Mouse (Mus musculus): ENCODE results near the gene Ice1. TPM values are rescaled to one million over a fixed set of nuclear protein-coding genes. Genes with fewer than 3 reads are reported as not detected.

Gene Ice1
- polyA plus RNA-seq (2012; rRNA removed) = 35.7 and 36.7 TPM in 2 replicates

GRCm38 (mm10) chr13:70637282-70637661 is at the start of gene Ice1:
Gene Ice1, minus strand, starts transcription at chr13:70637634.
- DNase-seq = no peak
- Histone ChIP-seq H3K27ac (ENCODE audit: control insufficient read depth, insufficient read depth, low read length) (peak within 1 kb of the TSS; percentile 85), H3K27me3 (ENCODE audit: control insufficient read depth, insufficient read depth, low read length) (no peaks in the 10 kb centered on the region), H3K4me1 (replicated peaks; ENCODE audit: control insufficient read depth, insufficient read depth, low read length) (peaks cover 8% of the 10 kb centered on the region), H3K36me3 (ENCODE audit: control insufficient read depth, insufficient read depth, low read length) (no peaks in the 10 kb centered on the region), H3K4me3 (ENCODE audit: control insufficient read depth, insufficient read depth, low read length) (peak within 1 kb of the TSS; percentile 86)
- TF ChIP-seq POLR2A (IDR thresholded peaks at IDR 0.05; ENCODE audit: control insufficient read depth, extremely low read depth, insufficient read depth, low read length, poor library complexity) = 0 out of 2 replicates have a peak, but pooled peaks have one; percentile 10
- no peak for TF ChIP-seq CTCF (IDR thresholded peaks at IDR 0.05; ENCODE audit: borderline replicate concordance, control insufficient read depth, extremely low read depth, insufficient read depth, low read length, poor library complexity)
- WGBS = under 1% methylated on average over 39 of the region's 39 CpGs

GRCm38 (mm10) chr13:70685825-70686224 is 48.4 kb upstream of the Ice1 start:
- WGBS = 90% methylated on average over 5 of the region's 5 CpGs
- TF ChIP-seq CTCF (IDR thresholded peaks at IDR 0.05; ENCODE audit: borderline replicate concordance, control insufficient read depth, extremely low read depth, insufficient read depth, low read length, poor library complexity) (no peak), POLR2A (IDR thresholded peaks at IDR 0.05; ENCODE audit: control insufficient read depth, extremely low read depth, insufficient read depth, low read length, poor library complexity) (no peak)
- Histone ChIP-seq H3K27ac (ENCODE audit: control insufficient read depth, insufficient read depth, low read length) (no peak overlapping the region), H3K27me3 (ENCODE audit: control insufficient read depth, insufficient read depth, low read length) (no peaks in the 10 kb centered on the region), H3K4me1 (replicated peaks; ENCODE audit: control insufficient read depth, insufficient read depth, low read length) (no peaks in the 10 kb centered on the region), H3K36me3 (ENCODE audit: control insufficient read depth, insufficient read depth, low read length) (no peaks in the 10 kb centered on the region), H3K4me3 (ENCODE audit: control insufficient read depth, insufficient read depth, low read length) (no peak overlapping the region)
- DNase-seq = no peak

DNA sequence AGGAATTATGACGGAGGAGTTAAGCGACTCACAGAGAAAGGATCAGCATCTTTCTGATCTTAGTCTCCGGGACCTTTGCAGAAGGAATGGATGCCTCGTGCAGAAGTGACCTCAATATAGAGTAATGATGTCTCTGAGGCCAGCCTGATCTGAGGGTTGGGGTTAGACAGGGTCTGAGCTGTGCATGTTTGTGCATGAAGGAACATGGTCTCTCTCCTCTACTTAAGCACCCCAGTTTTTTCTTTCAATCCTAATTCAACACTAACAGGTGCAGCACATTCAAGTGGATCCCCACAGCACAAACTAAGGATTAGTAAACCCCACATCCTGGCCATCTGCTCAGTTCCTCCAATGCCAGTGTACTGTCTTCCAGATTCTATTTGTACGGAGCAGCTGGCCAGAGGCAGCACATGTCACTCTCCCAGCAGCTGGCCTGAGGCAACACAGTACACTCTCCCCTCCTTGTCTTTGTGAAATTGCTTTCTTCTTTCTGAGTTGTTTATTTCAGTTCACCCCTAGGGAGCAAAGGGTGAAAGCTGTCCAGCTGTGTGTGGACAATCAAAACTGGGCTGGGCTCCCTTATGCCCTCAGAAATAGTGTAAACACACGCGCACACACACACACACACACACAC is 47.7 kb upstream of the Ice1 start:
- TF ChIP-seq POLR2A (IDR thresholded peaks at IDR 0.05; ENCODE audit: control insufficient read depth, extremely low read depth, insufficient read depth, low read length, poor library complexity) = no peak
- no peak for TF ChIP-seq CTCF (IDR thresholded peaks at IDR 0.05; ENCODE audit: borderline replicate concordance, control insufficient read depth, extremely low read depth, insufficient read depth, low read length, poor library complexity)
- H3K27me3 ChIP-seq (ENCODE audit: control insufficient read depth, insufficient read depth, low read length) = no peaks in the 10 kb centered on the region
- DNase-seq = no peak
- no peaks in the 10 kb centered on the region for H3K4me1 ChIP-seq (replicated peaks; ENCODE audit: control insufficient read depth, insufficient read depth, low read length)
- no peaks in the 10 kb centered on the region for H3K36me3 ChIP-seq (ENCODE audit: control insufficient read depth, insufficient read depth, low read length)
- H3K4me3 ChIP-seq (ENCODE audit: control insufficient read depth, insufficient read depth, low read length) = no peak overlapping the region
- H3K27ac ChIP-seq (ENCODE audit: control insufficient read depth, insufficient read depth, low read length) = no peak overlapping the region
- WGBS = 91% methylated on average over 7 of the region's 7 CpGs

GRCm38 (mm10) chr13:70681411-70682183 is 44.2 kb upstream of the Ice1 start:
- Histone ChIP-seq H3K27ac (ENCODE audit: control insufficient read depth, insufficient read depth, low read length) (no peak overlapping the region), H3K4me1 (replicated peaks; ENCODE audit: control insufficient read depth, insufficient read depth, low read length) (no peaks in the 10 kb centered on the region), H3K36me3 (ENCODE audit: control insufficient read depth, insufficient read depth, low read length) (no peaks in the 10 kb centered on the region), H3K4me3 (ENCODE audit: control insufficient read depth, insufficient read depth, low read length) (no peak overlapping the region), H3K27me3 (ENCODE audit: control insufficient read depth, insufficient read depth, low read length) (no peaks in the 10 kb centered on the region)
- TF ChIP-seq POLR2A (IDR thresholded peaks at IDR 0.05; ENCODE audit: control insufficient read depth, extremely low read depth, insufficient read depth, low read length, poor library complexity) (no peak), CTCF (IDR thresholded peaks at IDR 0.05; ENCODE audit: borderline replicate concordance, control insufficient read depth, extremely low read depth, insufficient read depth, low read length, poor library complexity) (no peak)
- DNase-seq = no peak
- 89% methylated on average over 7 of the region's 7 CpGs for whole genome bisulfite sequencing

DNA sequence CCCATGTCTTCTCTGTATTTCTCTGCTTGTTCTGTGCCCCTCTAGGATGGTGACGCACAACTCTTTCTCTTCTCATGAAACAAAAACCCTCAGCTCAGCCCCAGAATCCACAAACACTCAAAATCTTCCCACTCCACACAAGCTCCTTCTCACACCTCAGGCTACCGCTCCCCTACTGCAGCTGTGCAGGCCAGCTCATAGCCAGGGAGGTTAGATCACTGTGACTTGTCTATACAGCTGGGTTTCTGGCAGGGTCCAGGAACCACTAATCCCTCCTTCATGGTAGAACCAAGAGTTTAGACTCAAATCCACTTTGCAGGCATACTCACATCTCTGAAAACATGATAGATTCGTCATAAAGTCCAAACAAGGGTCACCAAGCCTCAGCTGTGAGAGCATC is 42.9 kb upstream of the Ice1 start:
- 90% methylated on average over 3 of the region's 3 CpGs for WGBS
- Histone ChIP-seq H3K27ac (ENCODE audit: control insufficient read depth, insufficient read depth, low read length) (no peak overlapping the region), H3K4me3 (ENCODE audit: control insufficient read depth, insufficient read depth, low read length) (no peak overlapping the region)

GRCm38 (mm10) chr13:70677689-70678088 is 40.3 kb upstream of the Ice1 start:
- DNase-seq = no peak
- Histone ChIP-seq H3K27me3 (ENCODE audit: control insufficient read depth, insufficient read depth, low read length) (no peaks in the 10 kb centered on the region), H3K36me3 (ENCODE audit: control insufficient read depth, insufficient read depth, low read length) (no peaks in the 10 kb centered on the region), H3K4me1 (replicated peaks; ENCODE audit: control insufficient read depth, insufficient read depth, low read length) (no peaks in the 10 kb centered on the region), H3K4me3 (ENCODE audit: control insufficient read depth, insufficient read depth, low read length) (no peak overlapping the region), H3K27ac (ENCODE audit: control insufficient read depth, insufficient read depth, low read length) (no peak overlapping the region)
- 78% methylated on average over 5 of the region's 5 CpGs for WGBS
- TF ChIP-seq POLR2A (IDR thresholded peaks at IDR 0.05; ENCODE audit: control insufficient read depth, extremely low read depth, insufficient read depth, low read length, poor library complexity) (no peak), CTCF (IDR thresholded peaks at IDR 0.05; ENCODE audit: borderline replicate concordance, control insufficient read depth, extremely low read depth, insufficient read depth, low read length, poor library complexity) (no peak)

More for the DNA sequence above, 42.9 kb upstream of the Ice1 start:
- H3K36me3 ChIP-seq (ENCODE audit: control insufficient read depth, insufficient read depth, low read length) = no peaks in the 10 kb centered on the region
- H3K27me3 ChIP-seq (ENCODE audit: control insufficient read depth, insufficient read depth, low read length) = no peaks in the 10 kb centered on the region
- no peaks in the 10 kb centered on the region for H3K4me1 ChIP-seq (replicated peaks; ENCODE audit: control insufficient read depth, insufficient read depth, low read length)
- TF ChIP-seq CTCF (IDR thresholded peaks at IDR 0.05; ENCODE audit: borderline replicate concordance, control insufficient read depth, extremely low read depth, insufficient read depth, low read length, poor library complexity) = no peak
- no peak for TF ChIP-seq POLR2A (IDR thresholded peaks at IDR 0.05; ENCODE audit: control insufficient read depth, extremely low read depth, insufficient read depth, low read length, poor library complexity)
- DNase-seq = no peak
